Mouse (Mus musculus) cerebellum, adult 2 months (tissue): ENCODE data around the gene Gm29776.

Experiments
- CTCF ChIP-seq: fragments of 200-500 bp; IDR thresholded peaks from 2 replicates; pipeline ENCODE4 v1.5.1; 2011; ENCODE audit warnings: low read depth, mild to moderate bottlenecking, control low read depth, low read length, moderate library complexity, borderline replicate concordance; ENCODE audit not compliant: insufficient read depth
- POLR2A ChIP-seq: fragments of 200-500 bp; IDR thresholded peaks from 2 replicates; pipeline ENCODE4 v1.6.1; 2011; ENCODE audit warnings: low read length, control low read depth, borderline replicate concordance; ENCODE audit not compliant: insufficient read depth

- TF ChIP-seq CTCF (no peak), POLR2A (no peak)
These were observed 13.4 kb upstream of the Gm29776 start, which contains the start of gene Cebpe for GRCm38 (mm10) chr14:54712074-54712473.
